Mouse (Mus musculus): ENCODE data around the gene Ralgapb.

- TF ChIP-seq CTCF (IDR thresholded peaks at IDR 0.05; ENCODE audit: borderline replicate concordance, control insufficient read depth, extremely low read depth, insufficient read depth, low read length, poor library complexity) (no peak), POLR2A (IDR thresholded peaks at IDR 0.05; ENCODE audit: control insufficient read depth, extremely low read depth, insufficient read depth, low read length, poor library complexity) (no peak)
These were observed 47.8 kb upstream of the Ralgapb start for GRCm38 (mm10) chr2:158361678-158362320.
